Mouse (Mus musculus): ENCODE data around the gene Hscb. TPM values are rescaled to one million over a fixed set of nuclear protein-coding genes. Genes with fewer than 3 reads are reported as not detected.

Hscb gene
- total RNA-seq, 2 experiments from 2014 or later: 8.9 to 10.9 TPM

GRCm38 (mm10) chr5:110783150-110783549 lies 56.4 kb downstream of the Hscb start:
- DNase-seq (ENCODE audit: low spot score in 2 of 2): no peak

- no peak for DNase-seq (ENCODE audit: low spot score in 2 of 2)
Observed at GRCm38 (mm10) chr5:110781529-110782238, 57.9 kb downstream of the Hscb start.

GRCm38 (mm10) chr5:110780761-110781528 lies 58.6 kb downstream of the Hscb start:
- peak; percentile 25 to 32 for DNase-seq (ENCODE audit: low spot score in 2 of 2)

GRCm38 (mm10) chr5:110779998-110780760 lies 59.4 kb downstream of the Hscb start, which contains the start of gene Pus1:
Gene Pus1, minus strand, starts transcription at chr5:110780659.
- DNase-seq (ENCODE audit: low spot score in 2 of 2): peak; percentile 96 to 98

- no peak for DNase-seq (ENCODE audit: low spot score in 2 of 2)
Observed at GRCm38 (mm10) chr5:110779276-110779997, 60.1 kb downstream of the Hscb start.

Other genes starting within 250 kb of the Hscb start
- gene Noc4l, start 186.4 kb downstream of the Hscb start, total RNA-seq (2021): 10 to 100 TPM; 25.2 to 28.3 TPM
- gene Ddx51, start 186.3 kb downstream of the Hscb start, total RNA-seq (2021): 10 to 100 TPM; 22.2 to 24.7 TPM
- 100 to 1,000 TPM in 1 of 2 experiments, 10 to 100 TPM in 1; 96.6 to 103 TPM for gene Ep400, start 69.1 kb downstream of the Hscb start, total RNA-seq (2021)
- gene Pus1, start 59.1 kb downstream of the Hscb start, total RNA-seq (2021): 10 to 100 TPM; 20.2 to 25.4 TPM
- 10 to 100 TPM; 68.3 to 69.6 TPM for gene Ulk1, start 29.7 kb downstream of the Hscb start, total RNA-seq (2021)
- 1 to 10 TPM; 1.3 to 1.5 TPM for gene Chek2, start 202 bp upstream of the Hscb start, total RNA-seq (2021)
- gene Ttc28, start 40.0 kb upstream of the Hscb start, total RNA-seq (2021): 1 to 10 TPM; 9.3 to 9.8 TPM

Data from left cerebral cortex, adult 18-20 months (tissue).